Mouse (Mus musculus): Measurements from ENCODE around the gene Rpl24.
"Not testable (repeated sequence)": the region's sequence is repeated elsewhere in the genome, so short reads cannot be mapped to it uniquely, and the experiment has no call there.

Rpl24 gene

GRCm38 (mm10) chr16:55966212-55966871 is at the start of gene Rpl24:
Rpl24 (plus strand) TSS chr16:55966275.
- peak; percentile 97 for DNase-seq (ENCODE audit: low spot score)

- DNase-seq (ENCODE audit: low spot score): no peak
Observed at GRCm38 (mm10) chr16:55922079-55922478, 44.0 kb upstream of the Rpl24 start.

DNA sequence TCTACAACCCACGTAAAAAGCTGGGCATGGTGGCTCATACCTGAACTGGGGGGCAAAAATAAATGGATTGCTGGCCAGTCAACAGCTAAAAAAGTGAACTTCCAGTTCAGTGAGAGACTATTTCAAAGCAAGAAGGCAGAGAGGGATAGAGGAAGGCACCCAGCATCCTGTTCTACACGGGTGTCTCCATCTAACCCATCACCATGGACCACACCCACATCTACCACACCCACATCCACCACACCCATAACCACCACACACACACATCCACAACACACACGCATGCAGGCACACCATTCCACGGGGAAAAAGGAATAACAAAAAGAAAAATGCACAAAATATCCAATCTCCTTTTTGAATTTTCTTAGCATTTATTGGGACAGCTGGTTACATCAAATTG is 42.1 kb upstream of the Rpl24 start:
- DNase-seq (ENCODE audit: low spot score): no peak

DNA sequence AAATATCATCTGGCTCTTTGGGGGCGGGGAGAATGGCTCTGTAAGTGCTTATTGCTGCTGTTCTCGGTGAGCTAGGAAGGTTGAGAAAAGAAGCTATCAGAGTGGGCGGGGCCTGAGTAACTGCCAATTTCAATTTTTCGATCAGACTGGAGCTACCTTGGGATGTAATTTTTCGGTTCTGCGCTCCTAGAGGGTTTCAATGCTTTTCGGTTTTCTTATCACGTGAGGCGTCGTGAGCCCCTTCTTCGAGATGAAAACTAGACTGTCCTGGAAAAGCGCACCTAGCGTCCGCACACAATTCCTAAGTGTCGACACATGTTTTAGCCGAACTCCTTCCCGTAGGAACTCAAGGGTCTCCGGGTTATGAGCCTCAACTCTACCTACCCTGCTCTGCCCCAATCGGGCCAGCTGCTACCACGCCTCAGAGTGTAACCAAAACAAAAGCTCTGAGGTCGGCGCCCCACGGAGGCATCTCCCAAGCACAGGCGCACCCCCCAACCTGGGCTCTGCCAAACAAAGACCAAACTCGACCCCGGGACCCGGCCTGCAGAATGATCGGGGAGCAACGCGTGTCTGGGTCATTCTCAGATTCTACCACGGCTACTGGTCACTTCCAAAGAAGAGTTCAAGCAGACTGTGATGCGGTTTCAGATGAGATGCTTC is 32.3 kb upstream of the Rpl24 start:
- peak; percentile 16 for DNase-seq (ENCODE audit: low spot score)

DNA sequence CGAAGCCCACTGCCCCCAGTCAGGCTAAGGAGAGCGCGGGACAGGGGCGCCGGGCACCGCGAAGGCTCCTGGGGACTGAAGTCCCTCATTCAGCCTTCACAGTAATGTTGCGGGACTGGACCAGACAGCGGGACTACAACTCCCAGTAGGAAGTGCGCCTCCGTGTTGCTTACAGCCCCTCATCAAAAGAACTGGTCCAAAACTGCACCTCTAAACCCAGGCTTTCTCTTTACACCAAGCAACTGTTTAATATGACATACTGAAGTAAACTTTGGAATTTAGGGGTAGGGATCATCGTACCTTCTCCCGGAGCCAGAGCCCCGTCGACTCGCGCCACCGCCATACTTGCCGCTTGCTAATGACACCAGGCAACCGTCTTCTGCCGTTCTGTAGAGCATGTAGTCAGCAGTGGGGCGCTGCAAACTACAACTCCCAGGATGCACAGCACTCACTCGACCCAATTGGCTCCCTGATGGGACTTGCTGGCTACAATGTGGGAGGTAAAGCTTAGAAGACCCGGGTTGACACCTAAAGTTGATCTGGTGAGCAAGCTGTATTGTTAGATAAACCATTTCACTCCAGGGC is 31.5 kb upstream of the Rpl24 start, which contains the start of gene Cep97:
Cep97 (minus strand) TSS at position 403 of the 585 bp plus-strand sequence.
- peak; percentile 70 for DNase-seq (ENCODE audit: low spot score)

DNA sequence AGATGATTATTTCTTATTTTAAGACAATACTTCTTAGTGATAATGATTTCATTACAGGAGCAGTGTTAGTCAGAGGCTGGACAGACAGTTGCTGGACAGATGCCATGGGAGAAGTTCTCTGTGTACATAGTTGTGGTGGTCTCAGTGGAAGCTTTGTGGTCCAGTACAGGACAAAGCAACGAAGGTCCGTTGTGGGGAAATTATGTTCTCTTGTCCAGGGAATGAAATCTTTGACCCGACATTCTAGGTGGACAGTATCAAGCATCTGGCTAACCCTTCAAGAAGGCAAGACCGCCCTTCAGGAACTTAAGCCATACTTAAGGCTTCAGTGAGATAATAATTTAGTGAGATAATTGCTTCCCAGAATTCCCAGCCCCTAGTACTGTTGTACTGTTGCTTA is 27.3 kb upstream of the Rpl24 start:
- DNase-seq (ENCODE audit: low spot score): no peak

DNA sequence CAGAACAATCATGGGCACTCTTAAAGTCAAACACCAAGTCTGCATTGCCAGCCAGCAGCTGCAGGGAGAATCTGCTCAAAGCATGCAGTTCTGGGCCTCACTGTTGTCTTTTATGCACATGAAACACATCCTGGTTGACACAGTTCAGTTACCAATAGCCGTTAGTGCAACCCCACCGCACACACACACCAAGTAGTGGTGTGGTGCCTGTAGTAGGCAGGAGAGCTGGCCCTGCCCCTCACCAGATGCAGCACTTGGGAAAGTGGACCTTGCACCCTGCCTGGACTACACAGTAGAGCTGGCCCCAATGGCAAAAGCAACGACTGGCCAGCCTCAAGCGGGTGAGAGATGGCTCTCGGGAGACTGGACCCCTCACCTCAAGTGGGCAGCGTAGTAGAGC is 26.4 kb upstream of the Rpl24 start:
- no peak for DNase-seq (ENCODE audit: low spot score)

DNA sequence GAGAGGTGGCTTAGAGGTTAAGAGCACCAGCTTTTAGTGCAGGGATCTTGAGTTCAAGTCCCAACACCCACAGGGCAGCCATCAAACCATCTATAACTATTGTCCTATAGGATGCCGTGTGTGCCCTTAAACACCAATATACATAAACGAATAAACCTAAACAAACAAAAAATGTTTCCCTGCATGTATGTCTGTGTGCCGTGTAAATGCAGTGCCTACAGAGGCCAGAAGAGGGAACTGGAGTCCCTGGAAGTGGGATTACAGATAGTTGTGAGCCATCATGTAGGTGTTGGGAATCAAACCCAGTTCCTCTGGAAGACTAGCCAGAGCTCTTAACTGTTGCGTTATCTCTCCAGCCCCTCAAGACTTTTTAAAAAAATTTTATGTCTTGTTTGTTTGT is 25.3 kb upstream of the Rpl24 start:
- DNase-seq (ENCODE audit: low spot score): no peak

- no peak for DNase-seq (ENCODE audit: low spot score)
Observed at GRCm38 (mm10) chr16:55947266-55947665, 18.8 kb upstream of the Rpl24 start.

GRCm38 (mm10) chr16:55947876-55948410 is 18.1 kb upstream of the Rpl24 start:
- not testable (repeated sequence) for DNase-seq (ENCODE audit: low spot score)

DNA sequence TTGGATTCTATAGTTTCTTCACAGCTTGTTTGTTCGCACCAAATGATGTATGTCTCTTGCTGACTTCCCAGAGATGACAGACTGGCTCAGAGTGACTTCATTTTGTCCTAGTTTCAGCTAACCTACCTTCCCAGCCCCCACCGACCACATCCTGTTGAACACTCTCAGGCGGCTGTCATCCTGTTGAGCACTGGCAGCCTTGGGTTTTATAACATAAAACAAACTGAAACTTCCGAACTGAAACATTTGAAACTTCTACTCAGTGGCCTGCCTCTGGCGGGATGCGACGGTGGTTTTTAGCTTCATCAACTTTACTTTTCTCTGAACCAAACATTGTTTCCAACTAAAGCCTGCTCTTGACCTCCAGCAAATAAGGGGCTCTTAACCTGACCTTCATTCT is 17.1 kb upstream of the Rpl24 start:
- DNase-seq (ENCODE audit: low spot score): no peak

DNA sequence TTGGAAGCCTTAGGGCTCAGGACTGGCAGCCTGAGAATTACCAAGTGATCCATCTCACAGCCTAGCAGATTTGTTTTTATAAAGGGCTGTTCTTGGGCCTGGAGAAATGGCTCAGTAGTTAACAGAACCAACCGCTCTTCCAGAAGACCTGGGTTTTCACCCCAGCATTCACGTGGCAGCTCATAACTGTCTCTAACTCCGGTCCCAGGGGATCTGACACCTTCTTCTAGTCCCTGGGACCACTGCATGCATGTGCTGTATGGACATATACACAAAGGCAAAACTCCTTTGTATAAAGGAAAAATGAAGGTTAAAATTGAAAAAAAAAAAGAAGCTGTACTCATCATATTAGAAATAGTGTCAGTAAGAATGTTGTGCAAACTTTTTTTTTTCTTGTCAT is 15.6 kb upstream of the Rpl24 start:
- DNase-seq (ENCODE audit: low spot score): no peak

- DNase-seq (ENCODE audit: low spot score): peak; percentile 87
Observed at GRCm38 (mm10) chr16:55950946-55951678, 15.0 kb upstream of the Rpl24 start.

GRCm38 (mm10) chr16:55951679-55952327 is 14.3 kb upstream of the Rpl24 start:
- DNase-seq (ENCODE audit: low spot score): no peak

DNA sequence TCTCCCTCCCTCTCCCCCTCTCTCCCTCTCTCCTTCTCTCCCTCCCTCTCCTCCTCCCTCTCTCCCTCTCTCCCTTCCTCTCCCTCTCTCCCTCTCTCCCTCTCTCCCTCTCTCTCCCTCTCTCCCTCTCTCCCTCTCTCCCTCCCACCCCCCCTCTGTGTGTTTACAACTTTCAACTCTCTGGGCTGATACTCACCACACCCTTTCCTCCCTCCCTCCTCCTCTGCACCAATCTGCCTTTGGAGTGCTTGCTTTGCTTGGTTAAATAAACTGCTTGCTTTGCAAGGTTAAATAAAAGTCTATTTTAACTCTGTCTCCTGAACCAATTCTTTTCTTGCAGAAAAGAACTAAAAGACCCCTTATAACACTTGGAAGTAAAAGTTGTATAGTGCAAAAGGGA is 13.3 kb upstream of the Rpl24 start:
- DNase-seq (ENCODE audit: low spot score): no peak

- not testable (repeated sequence) for DNase-seq (ENCODE audit: low spot score)
Observed at GRCm38 (mm10) chr16:55954196-55954595, 11.9 kb upstream of the Rpl24 start.

DNA sequence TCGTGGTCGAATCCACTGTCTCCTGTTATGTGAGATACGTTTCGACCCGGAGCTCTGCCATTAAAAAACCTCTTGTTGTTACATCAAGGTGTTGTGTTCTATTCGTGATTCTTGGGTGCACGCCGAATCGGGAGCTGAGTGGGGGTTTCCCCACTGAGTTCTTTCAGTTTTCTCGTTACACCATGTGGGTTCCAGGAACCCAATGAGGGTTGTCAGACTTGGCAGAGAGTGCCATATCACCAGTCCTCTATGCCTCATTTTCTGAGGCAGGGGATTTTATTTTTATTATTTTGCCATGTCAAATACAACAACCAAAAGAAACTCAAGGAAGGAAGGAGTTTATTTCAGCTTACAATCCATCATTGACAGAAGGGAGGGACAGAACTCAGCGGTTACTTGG is 3.0 kb upstream of the Rpl24 start:
- DNase-seq (ENCODE audit: low spot score): not testable (repeated sequence)

GRCm38 (mm10) chr16:55964126-55964949 is 1.7 kb upstream of the Rpl24 start:
- DNase-seq (ENCODE audit: low spot score): no peak

DNA sequence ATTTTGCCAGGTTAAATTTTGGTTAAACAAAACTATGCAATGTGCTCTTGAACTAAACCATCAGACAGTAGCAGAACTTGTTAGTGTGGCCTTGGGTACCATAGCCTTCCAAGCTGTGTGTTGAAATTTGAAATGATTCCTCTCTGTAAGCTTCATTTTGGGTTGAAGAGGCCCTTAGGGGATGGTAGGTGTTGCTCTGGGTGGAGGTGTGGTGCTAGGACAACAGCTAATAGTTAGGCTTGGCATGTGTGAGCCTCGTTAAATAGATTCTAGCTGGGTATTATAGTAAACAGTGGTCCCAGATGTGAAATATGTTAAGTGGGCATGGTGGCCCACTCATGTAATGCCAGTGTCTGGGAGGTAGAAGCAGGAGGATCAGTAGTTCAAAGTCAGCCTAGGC is 1.1 kb downstream of the Rpl24 start:
- DNase-seq (ENCODE audit: low spot score): no peak

DNA sequence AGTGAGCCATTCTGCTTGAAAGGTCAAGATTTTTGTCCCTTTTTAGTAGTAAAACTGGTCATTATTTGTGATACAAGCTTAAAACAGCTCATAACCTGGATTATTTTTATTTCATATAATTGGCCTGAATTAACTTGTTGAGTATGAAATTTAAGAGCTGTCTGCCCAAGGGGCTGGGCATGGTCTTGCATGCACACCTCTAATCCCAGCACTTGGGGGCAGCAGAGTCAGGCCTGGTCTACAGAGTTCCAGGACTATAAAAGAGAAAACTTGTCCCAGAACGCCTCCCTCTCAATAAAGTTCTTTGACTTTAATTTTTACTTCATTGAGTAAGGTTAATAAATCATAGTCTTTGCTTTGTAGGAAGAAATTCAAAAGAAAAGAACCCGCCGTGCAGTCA is 3.1 kb downstream of the Rpl24 start:
- no peak for DNase-seq (ENCODE audit: low spot score)

GRCm38 (mm10) chr16:55970416-55970815 is 4.3 kb downstream of the Rpl24 start:
- DNase-seq (ENCODE audit: low spot score): no peak

Data from ovary, postnatal 14 days (tissue).